In the genomic region with DNA sequence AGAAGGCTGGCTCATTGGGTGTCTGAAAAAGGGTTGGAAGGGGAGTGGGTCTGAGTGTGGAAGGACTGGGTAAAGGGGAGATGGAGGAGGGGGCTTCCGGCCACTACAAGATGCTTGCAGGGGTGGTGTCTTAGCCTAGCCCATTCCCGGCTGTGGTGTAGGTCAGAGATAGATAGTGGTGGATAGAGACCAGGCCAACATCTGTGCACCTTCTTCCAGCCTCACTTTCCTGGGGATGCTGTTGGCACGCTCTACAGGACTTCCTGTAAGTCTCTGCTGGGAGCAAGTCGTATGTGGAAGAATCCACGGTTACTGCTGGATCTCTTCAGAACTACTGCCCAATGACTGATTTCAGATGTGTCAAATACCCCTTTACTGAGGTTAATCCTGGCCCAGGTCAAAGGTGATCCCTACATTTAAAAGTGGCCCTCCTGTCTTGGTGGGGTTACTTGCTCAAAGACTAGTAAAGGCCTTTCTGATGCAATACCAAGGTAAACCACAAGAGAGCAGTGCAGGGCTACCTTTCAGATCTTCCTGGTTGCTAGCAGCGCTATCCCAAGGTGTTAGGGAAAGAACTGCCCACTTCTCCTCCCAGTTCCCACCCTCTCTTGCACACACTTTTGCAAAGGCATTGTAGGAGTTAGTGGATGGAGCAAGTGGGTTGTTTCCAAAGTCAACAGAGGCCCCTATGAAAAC, we compare ENCODE assay signal across 8 mouse cellular contexts.
DNase-seq lines count a peak whose midpoint lies in the region; ATAC-seq lines count a peak whose summit lies in the region.

No protein-coding gene starts in this region.

- ATAC-seq in activated CD4-positive, CD25-positive, alpha-beta regulatory T cell, adult 4 months: peak; percentile 32
- peak; percentile 62 for ATAC-seq in megakaryocyte-erythroid progenitor cell, adult 5-6 weeks (replicated peaks; ENCODE audit: low FRiP score, low TSS enrichment, poor library complexity, severe bottlenecking)

- peak; percentile 96 for DNase-seq in cerebellum, postnatal 14 days
- DNase-seq in frontal cortex, postnatal 36 days (ENCODE audit: low spot score in 2 of 2): peak; percentile 86 to 95
- DNase-seq in induced T-regulatory cell, adult 2 months (ENCODE audit: low read depth): peak; percentile 88
- DNase-seq in left cerebral cortex, adult 18-20 months (ENCODE audit: low spot score in 2 of 2): peak; percentile 86 to 95
- peak; percentile 83 for DNase-seq in right cerebral cortex, postnatal 14 days
- peak; percentile 62 to 83 for DNase-seq in urinary bladder, postnatal 4 days (ENCODE audit: low spot score in 2 of 2)

Comparison
In these comparisons a context has a peak if more than half of its experiments do, and no peak if none do; other contexts are left out.
1. Peak in every context shown above with its lines: DNase-seq and ATAC-seq.